Mouse (Mus musculus) adrenal gland (tissue): ENCODE data around the gene Mybpc1.

ENCODE experiments used
- intact Hi-C: fragments of 180-260 bp; cut with DNase I; formaldehyde crosslinking; loops from one replicate; pipeline ENCODE4 v1.15.1; 2025

Gene Mybpc1

GRCm38 (mm10) chr10:88557046-88557445, 47.9 kb downstream of the Mybpc1 start:
- intact Hi-C loops = loop anchor here (10.0 kb wide), 1 partner anchor 168 kb away; no protein-coding TSS in a partner anchor

- intact Hi-C loops = loop anchor here (5.0 to 10.0 kb wide), 2 partner anchors 115 to 172 kb away; no protein-coding TSS in a partner anchor
These were observed 52.2 kb downstream of the Mybpc1 start for GRCm38 (mm10) chr10:88552738-88553137.

GRCm38 (mm10) chr10:88550225-88550624, 54.7 kb downstream of the Mybpc1 start:
- intact Hi-C loops = loop anchor here (5.0 to 10.0 kb wide), 2 partner anchors 117 to 175 kb away; no protein-coding TSS in a partner anchor

GRCm38 (mm10) chr10:88547635-88548034, 57.3 kb downstream of the Mybpc1 start:
- intact Hi-C loops = no loop called here

GRCm38 (mm10) chr10:88530631-88531030, 74.3 kb downstream of the Mybpc1 start:
- intact Hi-C loops = no loop called here

GRCm38 (mm10) chr10:88524016-88524415, 80.9 kb downstream of the Mybpc1 start:
- intact Hi-C loops = no loop called here

GRCm38 (mm10) chr10:88523212-88523611, 81.7 kb downstream of the Mybpc1 start:
- intact Hi-C loops = no loop called here

GRCm38 (mm10) chr10:88522795-88523194, 82.2 kb downstream of the Mybpc1 start:
- intact Hi-C loops = no loop called here

- intact Hi-C loops = loop anchor here (10.0 kb wide), 1 partner anchor 140 kb away; the partner anchor contains the start of genes Dram1 and Gnptab
These were observed 89.9 kb downstream of the Mybpc1 start for GRCm38 (mm10) chr10:88515049-88515448.

GRCm38 (mm10) chr10:88514495-88514894, 90.5 kb downstream of the Mybpc1 start:
- intact Hi-C loops = loop anchor here (10.0 kb wide), 1 partner anchor 140 kb away; the partner anchor contains the start of genes Dram1 and Gnptab

GRCm38 (mm10) chr10:88513574-88514135, 91.3 kb downstream of the Mybpc1 start:
- intact Hi-C loops = loop anchor here (10.0 kb wide), 1 partner anchor 139 kb away; the partner anchor contains the start of genes Dram1 and Gnptab

GRCm38 (mm10) chr10:88511355-88511754, 93.6 kb downstream of the Mybpc1 start:
- intact Hi-C loops = loop anchor here (10.0 kb wide), 1 partner anchor 137 kb away; the partner anchor contains the start of genes Dram1 and Gnptab

GRCm38 (mm10) chr10:88510503-88511271, 94.3 kb downstream of the Mybpc1 start:
- intact Hi-C loops = loop anchor here (10.0 kb wide), 1 partner anchor 136 kb away; the partner anchor contains the start of genes Dram1 and Gnptab

- intact Hi-C loops = no loop called here
These were observed 97.2 kb downstream of the Mybpc1 start for GRCm38 (mm10) chr10:88507691-88508143.

GRCm38 (mm10) chr10:88505256-88505655, 99.7 kb downstream of the Mybpc1 start:
- intact Hi-C loops = no loop called here

GRCm38 (mm10) chr10:88504481-88504880, 100.5 kb downstream of the Mybpc1 start:
- intact Hi-C loops = no loop called here

- intact Hi-C loops = no loop called here
These were observed 101.3 kb downstream of the Mybpc1 start, which contains the start of gene Chpt1 for GRCm38 (mm10) chr10:88503421-88504314. Chpt1 (minus strand) TSS chr10:88504073.

GRCm38 (mm10) chr10:88502919-88503318, 102.0 kb downstream of the Mybpc1 start:
- intact Hi-C loops = no loop called here

GRCm38 (mm10) chr10:88501886-88502765, 102.8 kb downstream of the Mybpc1 start:
- intact Hi-C loops = no loop called here

- intact Hi-C loops = no loop called here
These were observed 103.6 kb downstream of the Mybpc1 start for GRCm38 (mm10) chr10:88501370-88501769.
